Mouse (Mus musculus) gonadal fat pad, adult 2 months (tissue): ENCODE measurements around the gene Olfr652. TPM values are rescaled to one million over a fixed set of nuclear protein-coding genes. Genes with fewer than 3 reads are reported as not detected.

Experiments used
- DNase-seq: peaks from one replicate; pipeline ENCODE4 v3.0.0-alpha.2; 2012; ENCODE audit warnings: low read depth
- polyA plus RNA-seq: library from polyadenylated mRNA; depleted of rRNA; stranded (reverse); fragments of >200 nt; gene quantifications from 2 replicates; pipeline ENCODE4 v1.2.3, GENCODE M21; 2012; rRNA removed

Gene Olfr652
- not detected in 2 replicates for polyA plus RNA-seq

- no peak for DNase-seq
Observed at GRCm38 (mm10) chr7:104560601-104561000, at the start of gene Olfr652. Olfr652 (plus strand) TSS chr7:104560901.

DNA sequence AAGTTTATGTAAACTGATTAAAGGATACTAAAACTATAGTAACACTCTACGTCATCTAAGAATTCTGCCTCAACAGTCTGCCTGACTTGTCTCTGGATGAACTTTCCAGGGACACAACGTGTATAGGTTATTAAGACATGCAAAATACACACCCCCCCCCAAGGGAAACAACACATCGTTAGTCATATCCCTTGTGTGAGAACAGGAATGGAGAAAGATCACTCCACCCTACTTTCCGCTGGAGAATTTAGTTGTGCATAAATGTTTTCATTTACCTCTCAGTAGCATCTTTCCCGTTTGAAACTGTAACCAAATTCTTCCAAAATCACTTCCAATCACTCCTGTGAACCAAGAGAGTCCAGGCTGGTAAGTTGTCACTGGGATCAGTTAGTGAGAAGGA lies 10.9 kb upstream of the Olfr652 start, which contains the start of gene Olfr651:
Olfr651 (plus strand) TSS at position 301 of the 400 bp plus-strand sequence.
- no peak for DNase-seq

DNA sequence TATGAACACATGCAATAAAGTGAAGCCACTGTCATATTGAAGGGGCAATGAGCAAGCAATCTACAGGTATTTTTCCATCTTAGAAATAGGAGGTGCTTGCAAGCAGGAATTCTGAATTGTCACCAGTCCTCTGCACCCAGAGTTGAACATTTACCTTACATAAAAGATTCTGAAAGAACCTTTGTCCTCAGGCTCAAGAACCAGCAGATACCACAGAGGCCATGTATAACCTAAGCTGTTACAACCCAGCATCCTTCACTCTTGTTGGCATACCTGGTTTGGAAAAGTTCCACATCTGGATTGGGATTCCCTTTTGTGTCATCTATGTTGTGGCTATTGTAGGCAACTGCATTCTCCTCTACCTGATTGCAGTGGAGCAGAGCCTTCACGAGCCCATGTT lies 8.0 kb upstream of the Olfr652 start:
- no peak for DNase-seq

DNA sequence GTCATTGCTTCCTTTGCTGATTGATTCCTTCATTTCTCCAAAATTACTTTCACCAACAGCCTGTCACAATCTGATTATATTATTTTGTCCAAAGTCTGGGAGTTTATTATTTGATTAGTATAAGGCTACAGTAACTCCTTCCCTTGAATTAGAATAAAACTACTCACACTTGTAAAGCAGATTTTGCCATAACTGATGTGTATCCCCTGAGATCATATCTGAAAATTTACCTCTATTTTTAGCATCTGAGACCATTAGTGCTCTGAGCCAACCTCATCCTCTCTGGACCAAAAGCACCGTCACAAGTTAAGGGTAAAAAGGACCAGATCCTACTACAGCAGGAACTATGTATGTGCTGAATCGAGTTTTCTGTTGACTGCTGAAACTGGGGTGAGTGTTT lies 16.3 kb downstream of the Olfr652 start, which contains the start of gene Olfr653:
Olfr653 (plus strand) TSS at position 301 of the 400 bp plus-strand sequence.
- DNase-seq, result no peak

GRCm38 (mm10) chr7:104580846-104581245 lies 20.1 kb downstream of the Olfr652 start:
- DNase-seq, result no peak

DNA sequence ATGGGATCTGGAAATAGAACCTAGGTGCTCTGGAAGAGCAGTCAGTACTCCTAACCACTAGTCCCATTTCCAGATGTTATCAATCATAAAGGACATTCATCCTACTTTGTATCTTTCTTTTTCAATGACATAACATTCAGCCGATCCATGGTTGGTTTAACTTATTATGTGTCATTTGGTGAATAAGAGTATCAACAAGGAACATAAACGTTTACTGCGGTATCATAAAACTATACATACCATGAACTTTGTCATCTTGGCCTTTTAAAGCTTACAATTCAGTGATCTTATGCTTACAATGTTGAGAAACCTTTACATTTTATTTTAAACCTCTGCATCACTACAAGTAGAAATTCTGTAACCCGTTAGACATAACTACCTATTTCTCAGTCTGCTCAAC lies 20.7 kb downstream of the Olfr652 start:
- DNase-seq, result no peak

DNA sequence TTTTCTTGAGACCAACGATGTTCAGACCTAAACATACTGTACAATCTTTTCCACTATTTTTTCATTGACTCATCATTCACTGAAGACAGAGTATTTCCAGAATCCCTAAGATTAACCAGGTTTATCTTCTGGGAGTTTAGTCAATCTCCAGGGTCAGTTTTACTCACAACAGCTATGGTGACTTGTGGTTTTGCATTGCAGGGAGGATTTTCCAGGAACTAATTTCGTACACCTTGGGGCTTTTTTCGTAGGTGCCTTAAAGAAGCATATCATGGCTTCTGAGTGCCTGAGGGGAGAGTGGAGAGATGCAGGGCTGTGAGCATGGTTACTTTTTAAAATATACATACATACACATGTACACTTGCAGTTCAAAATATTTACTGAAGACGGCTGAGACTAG lies 26.0 kb downstream of the Olfr652 start, which contains the start of gene Olfr654:
Olfr654 (plus strand) TSS at position 301 of the 400 bp plus-strand sequence.
- DNase-seq, result no peak

DNA sequence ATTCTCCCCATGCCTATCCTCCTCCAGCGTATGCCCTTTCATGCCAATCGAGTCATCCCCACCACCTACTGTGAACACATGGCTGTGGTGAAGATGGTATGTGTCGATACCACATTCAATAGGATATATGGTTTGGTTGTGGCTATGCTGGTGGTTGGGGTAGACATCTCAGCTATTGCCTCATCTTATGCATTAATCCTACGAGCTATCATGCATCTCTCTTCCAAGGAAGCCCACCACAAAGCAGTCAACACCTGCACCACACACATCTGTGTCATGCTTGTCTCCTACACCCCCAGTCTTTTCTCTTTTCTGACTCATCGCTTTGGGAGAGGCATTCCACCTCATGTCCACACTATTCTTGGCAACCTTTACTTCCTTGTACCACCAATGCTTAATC lies 27.6 kb downstream of the Olfr652 start:
- DNase-seq, result no peak

DNA sequence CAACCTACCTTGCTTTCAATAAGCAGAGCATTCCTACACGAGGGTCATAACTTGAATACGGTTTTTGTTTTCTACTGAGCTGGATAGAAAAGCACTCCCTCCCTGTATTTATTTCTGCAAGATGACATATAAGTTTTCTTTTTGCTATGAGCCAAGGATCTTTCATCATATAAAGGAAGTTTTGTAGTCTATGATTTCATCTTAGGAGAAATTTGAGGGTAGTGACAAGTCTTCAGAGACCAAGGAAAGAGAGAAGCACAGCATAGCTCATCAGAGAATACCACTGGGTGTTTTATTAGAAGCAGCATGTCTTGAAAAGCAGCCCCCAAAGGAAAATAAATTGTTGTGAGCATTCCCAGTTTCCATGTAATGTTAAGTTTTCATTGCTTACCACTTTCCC lies 41.0 kb downstream of the Olfr652 start, which contains the start of gene Olfr655:
Olfr655 (minus strand) TSS at position 101 of the 400 bp plus-strand sequence.
- no peak for DNase-seq

GRCm38 (mm10) chr7:104603173-104603572 lies 42.5 kb downstream of the Olfr652 start:
- no peak for DNase-seq

GRCm38 (mm10) chr7:104604727-104605126 lies 44.0 kb downstream of the Olfr652 start:
- no peak for DNase-seq

GRCm38 (mm10) chr7:104613655-104614054 lies 53.0 kb downstream of the Olfr652 start, which contains the start of gene Olfr656:
Olfr656 (plus strand) TSS chr7:104613955.
- DNase-seq, result no peak

Other genes with a start within 250 kb of the Olfr652 start
- gene Trim12a, start 245.4 kb upstream of the Olfr652 start, polyA plus RNA-seq, result 3.6 and 3.8 TPM in 2 replicates
- gene Trim34b, start 231.4 kb upstream of the Olfr652 start, polyA plus RNA-seq, result 3.6 and 4.3 TPM in 2 replicates
- 5.0 and 5.3 TPM in 2 replicates for gene Trim12c, start 207.5 kb upstream of the Olfr652 start, polyA plus RNA-seq
- 0.11 and 0.12 TPM in 2 replicates for gene Trim30b, start 191.0 kb upstream of the Olfr652 start, polyA plus RNA-seq
- 0.14 and 0.18 TPM in 2 replicates for gene Trim30c, start 160.1 kb upstream of the Olfr652 start, polyA plus RNA-seq
- gene Trim30a, start 95.7 kb upstream of the Olfr652 start, polyA plus RNA-seq, result 3.0 and 4.6 TPM in 2 replicates
- gene Trim30d, start 53.1 kb upstream of the Olfr652 start, polyA plus RNA-seq, result 1.2 and 1.7 TPM in 2 replicates
- not detected in 2 replicates for gene Olfr651, start 10.8 kb upstream of the Olfr652 start, polyA plus RNA-seq
- gene Olfr653, start 16.4 kb downstream of the Olfr652 start, polyA plus RNA-seq, result not detected in 2 replicates
- gene Olfr654, start 26.1 kb downstream of the Olfr652 start, polyA plus RNA-seq, result not detected in 2 replicates
- gene Olfr655, start 40.9 kb downstream of the Olfr652 start, polyA plus RNA-seq, result not detected in 2 replicates
- not detected in 2 replicates for gene Olfr656, start 53.1 kb downstream of the Olfr652 start, polyA plus RNA-seq
- not detected in 2 replicates for gene Olfr657, start 63.9 kb downstream of the Olfr652 start, polyA plus RNA-seq
- 0.04 TPM in 2 replicates for gene Olfr658, start 86.4 kb downstream of the Olfr652 start, polyA plus RNA-seq
- gene Olfr659, start 105.9 kb downstream of the Olfr652 start, polyA plus RNA-seq, result not detected in 2 replicates
- gene Olfr661, start 125.6 kb downstream of the Olfr652 start, polyA plus RNA-seq, result not detected in 2 replicates
- gene Usp17le, start 216.6 kb downstream of the Olfr652 start, polyA plus RNA-seq, result not detected in 2 replicates